ENCODE assay signal across 13 mouse cellular contexts in the genomic region with DNA sequence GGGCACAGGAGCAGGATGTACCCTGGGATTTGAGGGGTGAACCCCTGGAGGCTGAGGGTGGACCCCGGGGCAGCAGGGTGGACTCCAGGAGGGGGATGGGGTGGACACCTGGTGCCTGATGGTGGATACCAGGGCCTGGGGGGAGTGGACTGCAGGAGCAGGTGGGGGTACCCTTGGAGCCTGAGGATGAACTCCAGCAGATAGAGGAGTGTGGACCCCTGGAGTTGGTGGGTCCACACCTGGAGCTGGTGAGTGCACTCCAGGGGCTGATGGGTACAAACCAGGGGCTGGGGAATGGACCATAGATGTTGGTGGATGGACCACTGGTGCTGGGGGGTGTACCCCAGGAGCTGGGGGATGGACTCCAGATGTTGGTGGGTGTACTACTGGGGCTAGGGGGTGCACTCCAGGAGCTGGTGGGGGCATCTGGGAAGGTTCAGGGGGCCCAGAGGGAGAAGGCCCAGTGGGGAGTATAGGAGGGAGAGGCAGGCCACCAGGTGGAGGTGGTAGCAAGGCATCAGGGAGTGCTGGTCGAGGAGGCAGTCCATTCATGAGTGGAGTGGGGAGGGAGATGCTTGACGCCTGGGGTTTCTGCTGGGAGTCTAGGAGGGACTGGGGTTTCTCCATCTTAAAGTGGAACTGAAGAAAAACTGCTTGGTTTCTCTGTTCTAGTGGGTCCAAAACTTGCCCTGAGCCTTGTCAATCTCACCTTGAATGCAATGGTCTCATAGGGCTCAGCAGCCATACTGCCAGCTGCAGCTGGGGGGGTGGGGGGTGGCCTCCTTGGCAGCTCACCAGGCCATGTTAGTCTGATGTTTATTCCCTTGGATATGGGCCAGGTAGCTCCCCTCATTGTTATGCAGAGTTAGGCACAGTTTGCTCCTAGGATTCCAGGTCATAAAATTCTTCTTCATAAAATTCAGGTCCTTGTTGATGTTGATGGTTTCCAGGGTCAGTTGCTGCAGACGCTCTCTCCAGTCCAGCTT.
DNase-seq lines count a peak whose midpoint lies in the region; ATAC-seq lines count a peak whose summit lies in the region.
"Had no signal": no experiment of that assay in that cellular context is flagged by ENCODE, and none has a peak within 500 bp of the region (broad histone marks: within the 10 kb centered on the region; RNA-seq: fewer than 3 reads in every experiment).

No protein-coding gene starts in this region.

- no peak overlapping the region for H3K4me3 ChIP-seq in embryonic facial prominence, embryonic 11.5 days (ENCODE audit: low read depth, low read length)
- H3K4me3 ChIP-seq in embryonic facial prominence, embryonic 10.5 days = no peak overlapping the region
- H3K4me3 ChIP-seq in kidney, embryonic 16.5 days (ENCODE audit: low read length) = no peak overlapping the region
- no peak overlapping the region for H3K4me3 ChIP-seq in limb, embryonic 12.5 days (replicated peaks)
- H3K4me3 ChIP-seq: heart, embryonic 15.5 days; liver, embryonic 13.5 days had no signal

- H3K4me1 ChIP-seq in embryonic facial prominence, embryonic 11.5 days (ENCODE audit: control insufficient read depth, insufficient read depth, low read length) = no peaks in the 10 kb centered on the region
- H3K4me1 ChIP-seq in embryonic facial prominence, embryonic 10.5 days = no peaks in the 10 kb centered on the region
- H3K4me1 ChIP-seq in kidney, embryonic 16.5 days (ENCODE audit: insufficient read depth, low read length) = no peaks in the 10 kb centered on the region
- H3K4me1 ChIP-seq in limb, embryonic 12.5 days (replicated peaks) = peaks cover 10% of the 10 kb centered on the region
- H3K4me1 ChIP-seq: heart, embryonic 15.5 days; liver, embryonic 13.5 days had no signal

- no peak overlapping the region for H3K4me2 ChIP-seq in embryonic facial prominence, embryonic 11.5 days (ENCODE audit: low read depth, low read length)
- no peak overlapping the region for H3K4me2 ChIP-seq in kidney, embryonic 16.5 days (replicated peaks; ENCODE audit: low read depth, low read length)
- H3K4me2 ChIP-seq in limb, embryonic 12.5 days = no peak overlapping the region
- H3K4me2 ChIP-seq: heart, embryonic 15.5 days; liver, embryonic 13.5 days had no signal

- H3K9me3 ChIP-seq in embryonic facial prominence, embryonic 11.5 days (replicated peaks; ENCODE audit: control insufficient read depth, low read length) = no peaks in the 10 kb centered on the region
- H3K9me3 ChIP-seq in embryonic facial prominence, embryonic 10.5 days = no peaks in the 10 kb centered on the region
- no peaks in the 10 kb centered on the region for H3K9me3 ChIP-seq in kidney, embryonic 16.5 days (ENCODE audit: low read length)
- H3K9me3 ChIP-seq in limb, embryonic 12.5 days = no peaks in the 10 kb centered on the region
- H3K9me3 ChIP-seq: heart, embryonic 15.5 days; liver, embryonic 13.5 days had no signal

- H3K36me3 ChIP-seq in embryonic facial prominence, embryonic 11.5 days (replicated peaks; ENCODE audit: control insufficient read depth, insufficient read depth, low read depth, low read length) = no peaks in the 10 kb centered on the region
- no peaks in the 10 kb centered on the region for H3K36me3 ChIP-seq in embryonic facial prominence, embryonic 10.5 days (replicated peaks)
- H3K36me3 ChIP-seq in kidney, embryonic 16.5 days (ENCODE audit: insufficient read depth, low read length) = no peaks in the 10 kb centered on the region
- H3K36me3 ChIP-seq in limb, embryonic 12.5 days = no peaks in the 10 kb centered on the region
- H3K36me3 ChIP-seq: heart, embryonic 15.5 days; liver, embryonic 13.5 days had no signal

- no peaks in the 10 kb centered on the region for H3K27me3 ChIP-seq in embryonic facial prominence, embryonic 11.5 days (ENCODE audit: control insufficient read depth, insufficient read depth, low read length)
- H3K27me3 ChIP-seq in embryonic facial prominence, embryonic 10.5 days (replicated peaks; ENCODE audit: low read depth, poor library complexity, severe bottlenecking) = no peaks in the 10 kb centered on the region
- H3K27me3 ChIP-seq in kidney, embryonic 16.5 days (ENCODE audit: insufficient read depth, low read length) = no peaks in the 10 kb centered on the region
- no peaks in the 10 kb centered on the region for H3K27me3 ChIP-seq in limb, embryonic 12.5 days
- H3K27me3 ChIP-seq: heart, embryonic 15.5 days; liver, embryonic 13.5 days had no signal

- DNase-seq in embryonic facial prominence, embryonic 11.5 days (ENCODE audit: low spot score) = no peak
- no peak for DNase-seq in embryonic facial prominence, embryonic 10.5 days (ENCODE audit: low spot score)
- no peak for DNase-seq in kidney, adult 9 months
- DNase-seq in R1 (ENCODE audit: low read depth, low spot score) = peak; percentile 29
- no peak for DNase-seq in adrenal gland, postnatal 4 days (ENCODE audit: low spot score in 2 of 2)
- no peak for DNase-seq in embryo, embryonic 9.5 days (ENCODE audit: extremely low spot score)
- DNase-seq: embryo, embryonic 11 days; layer of hippocampus, postnatal 36 days; liver, embryonic 13.5 days had no signal

- ATAC-seq in embryonic facial prominence, embryonic 11.5 days (replicated peaks; ENCODE audit: insufficient number of reproducible peaks, low FRiP score, low TSS enrichment, low read depth) = peak; percentile 14; the same call in 1 of the 2 replicates
- ATAC-seq in kidney, embryonic 16.5 days (ENCODE audit: low FRiP score, low TSS enrichment) = peak; percentile 54; the same call in 1 of the 2 replicates
- peak; percentile 69 for ATAC-seq in limb, embryonic 12.5 days (ENCODE audit: insufficient number of reproducible peaks, insufficient read depth, low FRiP score, low TSS enrichment, low read depth)
- ATAC-seq: intestine, embryonic 16.5 days had no signal

- no peak overlapping the region for H3K9ac ChIP-seq in embryonic facial prominence, embryonic 11.5 days (replicated peaks; ENCODE audit: low read length)
- H3K9ac ChIP-seq in kidney, embryonic 16.5 days (replicated peaks; ENCODE audit: low read length) = no peak overlapping the region
- no peak overlapping the region for H3K9ac ChIP-seq in limb, embryonic 12.5 days (replicated peaks)
- H3K9ac ChIP-seq: heart, embryonic 15.5 days; liver, embryonic 13.5 days had no signal

- H3K27ac ChIP-seq in embryonic facial prominence, embryonic 11.5 days (replicated peaks; ENCODE audit: low read depth, low read length) = no peak overlapping the region
- H3K27ac ChIP-seq in embryonic facial prominence, embryonic 10.5 days (replicated peaks) = no peak overlapping the region
- H3K27ac ChIP-seq in kidney, embryonic 16.5 days (ENCODE audit: low read length) = no peak overlapping the region
- H3K27ac ChIP-seq in limb, embryonic 12.5 days = peak overlapping the region; percentile 41; the same call in 1 of the 2 replicates
- H3K27ac ChIP-seq: heart, embryonic 15.5 days; liver, embryonic 13.5 days had no signal

- WGBS in embryonic facial prominence, embryonic 11.5 days = 85% methylated on average over 4 of the region's 4 CpGs
- 82% methylated on average over 4 of the region's 4 CpGs for WGBS in embryonic facial prominence, embryonic 10.5 days
- 65% methylated on average over 4 of the region's 4 CpGs for whole genome bisulfite sequencing in kidney, embryonic 16.5 days
- WGBS in limb, embryonic 12.5 days = 61% methylated on average over 4 of the region's 4 CpGs

Comparison
In these comparisons a context has a peak if more than half of its experiments do, and no peak if none do; other contexts are left out.
1. ATAC-seq: peak in every context shown above with its lines; median percentile 69 in limb, embryonic 12.5 days; 54 in kidney, embryonic 16.5 days; 14 in embryonic facial prominence, embryonic 11.5 days.